Mouse (Mus musculus) C2C12 (cell line): ENCODE results near the gene Hdac10.

Experiments
- CEBPB ChIP-seq: IDR thresholded peaks from one replicate; pipeline ENCODE4 v1.6.1; 2011; ENCODE audit warnings: low read depth, mild to moderate bottlenecking, control low read depth, moderate library complexity
- CTCF ChIP-seq: IDR thresholded peaks from one replicate; pipeline ENCODE4 v1.5.1; 2011; ENCODE audit not compliant: control insufficient read depth, insufficient read depth, insufficient read length
- FOSL1 ChIP-seq: IDR thresholded peaks from one replicate; pipeline ENCODE4 v1.8.0; 2011; ENCODE audit warnings: mild to moderate bottlenecking, low read length; ENCODE audit not compliant: poor library complexity, insufficient read depth, severe bottlenecking
- MAX ChIP-seq: IDR thresholded peaks from one replicate; pipeline ENCODE4 v1.6.1; 2011; ENCODE audit warnings: mild to moderate bottlenecking, control low read depth
- MYOD1 ChIP-seq: IDR thresholded peaks from one replicate; pipeline ENCODE4 v1.6.1; 2011; ENCODE audit warnings: low read depth; ENCODE audit not compliant: control insufficient read depth, insufficient read length
- USF1 ChIP-seq: IDR thresholded peaks from one replicate; pipeline ENCODE4 v1.6.1; 2011; ENCODE audit warnings: low read depth, mild to moderate bottlenecking, control low read depth, moderate library complexity

- TF ChIP-seq USF1 (no peak), CTCF (no peak), MAX (no peak), MYOD1 (no peak), FOSL1 (no peak), CEBPB (no peak)
Measured at GRCm38 (mm10) chr15:89102646-89103045, 25.9 kb downstream of the Hdac10 start.
